Mouse (Mus musculus): ENCODE data around the gene C4bp. TPM values are rescaled to one million over a fixed set of nuclear protein-coding genes. Genes with fewer than 3 reads are reported as not detected.
"Not testable (repeated sequence)": the region's sequence is repeated elsewhere in the genome, so short reads cannot be mapped to it uniquely, and the experiment has no call there.

The C4bp gene
- total and polyA plus RNA-seq, 3 experiments, result not detected

DNA sequence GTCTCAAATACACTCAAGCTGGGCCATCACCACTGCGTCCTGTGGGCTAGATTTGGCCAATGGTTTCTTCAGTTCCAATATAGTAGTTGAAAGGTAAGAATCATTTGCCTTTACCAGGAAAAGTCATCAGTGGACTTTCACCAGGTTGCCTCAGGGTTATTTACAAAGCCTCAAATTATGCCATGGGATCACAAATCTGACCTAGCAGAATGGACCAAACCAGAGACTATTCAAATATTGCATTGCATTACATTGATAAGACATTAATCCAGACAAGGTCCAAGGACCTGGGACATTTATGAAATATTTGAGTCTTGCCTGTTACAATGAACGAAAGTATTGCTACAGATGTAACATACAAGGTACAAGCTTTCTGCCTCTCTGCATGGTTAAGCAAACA is 17.1 kb upstream of the C4bp start:
- H3K79me2 ChIP-seq (ENCODE audit: control insufficient read depth, insufficient read depth, low read length, poor library complexity), result no peaks in the 10 kb centered on the region
- H3K4me1 ChIP-seq (ENCODE audit: control insufficient read depth in 1 of 2, insufficient read depth in 2 of 2, low read length in 2 of 2), result peaks cover 0 to 4% of the 10 kb centered on the region in 2 experiments; a peak in 1 of 4 replicates
- H3K36me3 ChIP-seq (ENCODE audit: control insufficient read depth in 1 of 2, insufficient read depth in 2 of 2, low read length in 2 of 2), result peaks cover 0 to 3% of the 10 kb centered on the region in 2 experiments; a peak in 1 of 4 replicates
- no peaks in the 10 kb centered on the region for H3K27me3 ChIP-seq (ENCODE audit: control insufficient read depth in 1 of 2, insufficient read depth in 2 of 2, low read length in 2 of 2)
- H3K27ac ChIP-seq (ENCODE audit: control insufficient read depth, low read depth, low read length), result no peak overlapping the region
- no peak for DNase-seq (ENCODE audit: low read depth, low spot score)
- no peaks in the 10 kb centered on the region for H3K9me3 ChIP-seq (replicated peaks; ENCODE audit: insufficient read depth, low read length)
- H3K4me3 ChIP-seq (ENCODE audit: control insufficient read depth in 1 of 2, insufficient read depth in 1 of 2, low read depth in 2 of 2, low read length in 2 of 2), result no peak overlapping the region
- no peak for TF ChIP-seq BHLHE40 (IDR thresholded peaks at IDR 0.05; ENCODE audit: borderline replicate concordance, low read depth, low read length)
- no peak overlapping the region for H3K9ac ChIP-seq (ENCODE audit: control insufficient read depth, low read depth, low read length, poor library complexity, severe bottlenecking)

DNA sequence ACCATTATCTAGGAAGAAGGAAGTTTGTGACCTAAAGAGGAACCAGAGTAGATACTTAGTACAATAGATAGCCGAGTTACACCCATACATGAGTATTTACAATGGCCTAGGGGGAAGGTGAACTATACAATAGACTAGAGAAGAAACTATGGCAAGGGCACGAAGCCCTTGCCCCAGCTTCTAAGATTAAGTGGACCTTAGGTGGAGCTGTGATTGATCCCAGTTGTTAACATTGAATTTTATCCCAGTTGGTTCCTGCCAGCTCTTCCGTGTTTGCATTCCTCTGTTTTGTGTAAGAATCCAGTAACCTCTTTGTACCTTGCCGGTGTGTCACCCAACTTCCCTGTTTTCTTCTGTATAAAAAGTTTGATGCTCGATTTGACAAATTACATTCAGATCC is 2.1 kb upstream of the C4bp start:
- not testable (repeated sequence) for H3K4me1 ChIP-seq (ENCODE audit: control insufficient read depth in 1 of 2, insufficient read depth in 2 of 2, low read length in 2 of 2); H3K27me3 ChIP-seq (ENCODE audit: control insufficient read depth in 1 of 2, insufficient read depth in 2 of 2, low read length in 2 of 2); H3K27ac ChIP-seq (ENCODE audit: control insufficient read depth, low read depth, low read length); H3K4me3 ChIP-seq (ENCODE audit: control insufficient read depth in 1 of 2, insufficient read depth in 1 of 2, low read depth in 2 of 2, low read length in 2 of 2); H3K36me3 ChIP-seq (ENCODE audit: control insufficient read depth in 1 of 2, insufficient read depth in 2 of 2, low read length in 2 of 2); H3K79me2 ChIP-seq (ENCODE audit: control insufficient read depth, insufficient read depth, low read length, poor library complexity); H3K9ac ChIP-seq (ENCODE audit: control insufficient read depth, low read depth, low read length, poor library complexity, severe bottlenecking); H3K9me3 ChIP-seq (replicated peaks; ENCODE audit: insufficient read depth, low read length)
- DNase-seq (ENCODE audit: low read depth, low spot score), result peak; percentile 12

- not testable (repeated sequence) for H3K27me3 ChIP-seq (ENCODE audit: control insufficient read depth in 1 of 2, insufficient read depth in 2 of 2, low read length in 2 of 2); H3K4me3 ChIP-seq (ENCODE audit: control insufficient read depth in 1 of 2, insufficient read depth in 1 of 2, low read depth in 2 of 2, low read length in 2 of 2); DNase-seq (ENCODE audit: low read depth, low spot score); H3K4me1 ChIP-seq (ENCODE audit: control insufficient read depth in 1 of 2, insufficient read depth in 2 of 2, low read length in 2 of 2); H3K9ac ChIP-seq (ENCODE audit: control insufficient read depth, low read depth, low read length, poor library complexity, severe bottlenecking); H3K9me3 ChIP-seq (replicated peaks; ENCODE audit: insufficient read depth, low read length); H3K36me3 ChIP-seq (ENCODE audit: control insufficient read depth in 1 of 2, insufficient read depth in 2 of 2, low read length in 2 of 2); H3K79me2 ChIP-seq (ENCODE audit: control insufficient read depth, insufficient read depth, low read length, poor library complexity); H3K27ac ChIP-seq (ENCODE audit: control insufficient read depth, low read depth, low read length)
These were observed 1.8 kb downstream of the C4bp start for GRCm38 (mm10) chr1:130659641-130660040.

- H3K4me3 ChIP-seq (ENCODE audit: control insufficient read depth in 1 of 2, insufficient read depth in 1 of 2, low read depth in 2 of 2, low read length in 2 of 2), result no peak overlapping the region
- no peaks in the 10 kb centered on the region for H3K9me3 ChIP-seq (replicated peaks; ENCODE audit: insufficient read depth, low read length)
- peaks cover 5 to 33% of the 10 kb centered on the region in 2 experiments; a peak in 3 of 4 replicates for H3K27me3 ChIP-seq (ENCODE audit: control insufficient read depth in 1 of 2, insufficient read depth in 2 of 2, low read length in 2 of 2)
- H3K9ac ChIP-seq (ENCODE audit: control insufficient read depth, low read depth, low read length, poor library complexity, severe bottlenecking), result no peak overlapping the region
- H3K4me1 ChIP-seq (ENCODE audit: control insufficient read depth in 1 of 2, insufficient read depth in 2 of 2, low read length in 2 of 2), result no peaks in the 10 kb centered on the region
- TF ChIP-seq POLR2AphosphoS2 (IDR thresholded peaks at IDR 0.05; ENCODE audit: low read length) (no peak), ZKSCAN1 (IDR thresholded peaks at IDR 0.05; ENCODE audit: low read depth, low read length) (no peak), POLR2A (IDR thresholded peaks at IDR 0.05; ENCODE audit: control insufficient read depth in 1 of 2, insufficient read depth in 1 of 2, low read depth in 1 of 2, low read length in 2 of 2, poor library complexity in 1 of 2) (no peak), KAT2A (conservative IDR thresholded peaks at IDR 0.05; ENCODE audit: low read depth, low read length) (no peak), POLR2AphosphoS5 (IDR thresholded peaks at IDR 0.05; ENCODE audit: borderline replicate concordance, low read depth, low read length) (no peak), ELF1 (IDR thresholded peaks at IDR 0.05; ENCODE audit: low read depth, low read length) (no peak), USF2 (IDR thresholded peaks at IDR 0.05; ENCODE audit: borderline replicate concordance in 1 of 2, insufficient read depth in 1 of 2, low read depth in 1 of 2, low read length in 2 of 2) (no peak), HCFC1 (IDR thresholded peaks at IDR 0.05; ENCODE audit: low read depth, low read length) (no peak)
- H3K79me2 ChIP-seq (ENCODE audit: control insufficient read depth, insufficient read depth, low read length, poor library complexity), result no peaks in the 10 kb centered on the region
- no peaks in the 10 kb centered on the region for H3K36me3 ChIP-seq (ENCODE audit: control insufficient read depth in 1 of 2, insufficient read depth in 2 of 2, low read length in 2 of 2)
- no peak overlapping the region for H3K27ac ChIP-seq (ENCODE audit: control insufficient read depth, low read depth, low read length)
- no peak for DNase-seq (ENCODE audit: low read depth, low spot score)
These were observed 17.3 kb downstream of the C4bp start for GRCm38 (mm10) chr1:130644103-130644502.
